Mouse (Mus musculus): ENCODE measurements around the gene Atxn1. TPM values are rescaled to one million over a fixed set of nuclear protein-coding genes. Genes with fewer than 3 reads are reported as not detected.
A peak's percentile ranks its signal among the peaks of the same experiment; 100 is the strongest.

Gene Atxn1
- polyA plus RNA-seq, 1 experiment from 2014 or later, result 10.4 TPM

GRCm38 (mm10) chr13:45924555-45924954 is 40.3 kb downstream of the Atxn1 start:
- Histone ChIP-seq H3K9me3 (replicated peaks; ENCODE audit: control insufficient read depth, low read length, poor library complexity, severe bottlenecking) (no peaks in the 10 kb centered on the region), H3K4me1 (ENCODE audit: control insufficient read depth, insufficient read depth, low read length) (peaks cover 2% of the 10 kb centered on the region; the same call in 1 of the 2 replicates), H3K27ac (ENCODE audit: low read length) (no peak overlapping the region), H3K27me3 (ENCODE audit: control insufficient read depth, insufficient read depth, low read depth, low read length) (no peaks in the 10 kb centered on the region), H3K9ac (ENCODE audit: low read depth, low read length) (no peak overlapping the region), H3K4me2 (ENCODE audit: low read length) (no peak overlapping the region), H3K4me3 (ENCODE audit: low read depth, low read length) (no peak overlapping the region), H3K36me3 (ENCODE audit: control insufficient read depth, insufficient read depth, low read length) (no peaks in the 10 kb centered on the region)
- 78% methylated on average over 7 of the region's 7 CpGs for WGBS
- no peak for ATAC-seq

GRCm38 (mm10) chr13:45923086-45923485 is 41.7 kb downstream of the Atxn1 start:
- H3K36me3 ChIP-seq (ENCODE audit: control insufficient read depth, insufficient read depth, low read length), result no peaks in the 10 kb centered on the region
- 100% methylated on average over 1 of the region's 1 CpGs for WGBS
- no peak overlapping the region for H3K27ac ChIP-seq (ENCODE audit: low read length)
- H3K4me1 ChIP-seq (ENCODE audit: control insufficient read depth, insufficient read depth, low read length), result peaks cover 2% of the 10 kb centered on the region; the same call in 1 of the 2 replicates
- no peak overlapping the region for H3K4me2 ChIP-seq (ENCODE audit: low read length)
- H3K27me3 ChIP-seq (ENCODE audit: control insufficient read depth, insufficient read depth, low read depth, low read length), result no peaks in the 10 kb centered on the region
- no peaks in the 10 kb centered on the region for H3K9me3 ChIP-seq (replicated peaks; ENCODE audit: control insufficient read depth, low read length, poor library complexity, severe bottlenecking)
- H3K9ac ChIP-seq (ENCODE audit: low read depth, low read length), result no peak overlapping the region
- H3K4me3 ChIP-seq (ENCODE audit: low read depth, low read length), result no peak overlapping the region
- ATAC-seq, result no peak

- H3K9ac ChIP-seq (ENCODE audit: low read depth, low read length), result no peak overlapping the region
- no peak overlapping the region for H3K4me2 ChIP-seq (ENCODE audit: low read length)
- 45% methylated on average over 9 of the region's 9 CpGs for WGBS
- no peak overlapping the region for H3K27ac ChIP-seq (ENCODE audit: low read length)
- H3K4me1 ChIP-seq (ENCODE audit: control insufficient read depth, insufficient read depth, low read length), result peaks cover 2% of the 10 kb centered on the region; the same call in 1 of the 2 replicates
- no peaks in the 10 kb centered on the region for H3K27me3 ChIP-seq (ENCODE audit: control insufficient read depth, insufficient read depth, low read depth, low read length)
- no peak overlapping the region for H3K4me3 ChIP-seq (ENCODE audit: low read depth, low read length)
- no peak for ATAC-seq
- H3K36me3 ChIP-seq (ENCODE audit: control insufficient read depth, insufficient read depth, low read length), result no peaks in the 10 kb centered on the region
- no peaks in the 10 kb centered on the region for H3K9me3 ChIP-seq (replicated peaks; ENCODE audit: control insufficient read depth, low read length, poor library complexity, severe bottlenecking)
Measured at GRCm38 (mm10) chr13:45922467-45922866, 42.3 kb downstream of the Atxn1 start.

GRCm38 (mm10) chr13:45918956-45919711 is 45.7 kb downstream of the Atxn1 start:
- Histone ChIP-seq H3K4me2 (ENCODE audit: low read length) (no peak overlapping the region), H3K4me1 (ENCODE audit: control insufficient read depth, insufficient read depth, low read length) (peaks cover 2% of the 10 kb centered on the region; the same call in 1 of the 2 replicates), H3K9me3 (replicated peaks; ENCODE audit: control insufficient read depth, low read length, poor library complexity, severe bottlenecking) (no peaks in the 10 kb centered on the region), H3K9ac (ENCODE audit: low read depth, low read length) (no peak overlapping the region), H3K36me3 (ENCODE audit: control insufficient read depth, insufficient read depth, low read length) (no peaks in the 10 kb centered on the region), H3K27me3 (ENCODE audit: control insufficient read depth, insufficient read depth, low read depth, low read length) (no peaks in the 10 kb centered on the region), H3K27ac (ENCODE audit: low read length) (no peak overlapping the region), H3K4me3 (ENCODE audit: low read depth, low read length) (no peak overlapping the region)
- no peak for ATAC-seq
- 95% methylated on average over 13 of the region's 15 CpGs for WGBS

- Histone ChIP-seq H3K36me3 (ENCODE audit: control insufficient read depth, insufficient read depth, low read length) (no peaks in the 10 kb centered on the region), H3K4me1 (ENCODE audit: control insufficient read depth, insufficient read depth, low read length) (peaks cover 2% of the 10 kb centered on the region; the same call in 1 of the 2 replicates), H3K9me3 (replicated peaks; ENCODE audit: control insufficient read depth, low read length, poor library complexity, severe bottlenecking) (no peaks in the 10 kb centered on the region), H3K4me3 (ENCODE audit: low read depth, low read length) (no peak overlapping the region), H3K27ac (ENCODE audit: low read length) (no peak overlapping the region), H3K27me3 (ENCODE audit: control insufficient read depth, insufficient read depth, low read depth, low read length) (no peaks in the 10 kb centered on the region), H3K9ac (ENCODE audit: low read depth, low read length) (no peak overlapping the region), H3K4me2 (ENCODE audit: low read length) (no peak overlapping the region)
- WGBS, result 73% methylated on average over 12 of the region's 12 CpGs
- no peak for ATAC-seq
Measured at GRCm38 (mm10) chr13:45918006-45918380, 46.8 kb downstream of the Atxn1 start.

- H3K4me2 ChIP-seq (ENCODE audit: low read length), result no peak overlapping the region
- no peak overlapping the region for H3K27ac ChIP-seq (ENCODE audit: low read length)
- 90% methylated on average over 21 of the region's 21 CpGs for WGBS
Measured at GRCm38 (mm10) chr13:45917058-45918005, 47.5 kb downstream of the Atxn1 start.

GRCm38 (mm10) chr13:45915921-45916320 is 48.9 kb downstream of the Atxn1 start:
- no peak overlapping the region for H3K4me3 ChIP-seq (ENCODE audit: low read depth, low read length)
- 86% methylated on average over 3 of the region's 3 CpGs for WGBS

More at GRCm38 (mm10) chr13:45917058-45918005, 47.5 kb downstream of the Atxn1 start:
- ATAC-seq, result 0 out of 2 replicates have a peak, but pooled peaks have one; percentile 32
- Histone ChIP-seq H3K9ac (ENCODE audit: low read depth, low read length) (no peak overlapping the region), H3K4me1 (ENCODE audit: control insufficient read depth, insufficient read depth, low read length) (no peaks in the 10 kb centered on the region; the same call in 1 of the 2 replicates), H3K4me3 (ENCODE audit: low read depth, low read length) (no peak overlapping the region), H3K9me3 (replicated peaks; ENCODE audit: control insufficient read depth, low read length, poor library complexity, severe bottlenecking) (no peaks in the 10 kb centered on the region), H3K27me3 (ENCODE audit: control insufficient read depth, insufficient read depth, low read depth, low read length) (no peaks in the 10 kb centered on the region), H3K36me3 (ENCODE audit: control insufficient read depth, insufficient read depth, low read length) (no peaks in the 10 kb centered on the region)

GRCm38 (mm10) chr13:45915026-45915425 is 49.8 kb downstream of the Atxn1 start:
- Histone ChIP-seq H3K4me2 (ENCODE audit: low read length) (no peak overlapping the region), H3K9me3 (replicated peaks; ENCODE audit: control insufficient read depth, low read length, poor library complexity, severe bottlenecking) (no peaks in the 10 kb centered on the region), H3K27me3 (ENCODE audit: control insufficient read depth, insufficient read depth, low read depth, low read length) (no peaks in the 10 kb centered on the region), H3K9ac (ENCODE audit: low read depth, low read length) (no peak overlapping the region), H3K4me1 (ENCODE audit: control insufficient read depth, insufficient read depth, low read length) (no peaks in the 10 kb centered on the region; the same call in 1 of the 2 replicates), H3K36me3 (ENCODE audit: control insufficient read depth, insufficient read depth, low read length) (no peaks in the 10 kb centered on the region), H3K27ac (ENCODE audit: low read length) (no peak overlapping the region), H3K4me3 (ENCODE audit: low read depth, low read length) (no peak overlapping the region)
- no peak for ATAC-seq
- WGBS, result 85% methylated on average over 2 of the region's 2 CpGs

More at GRCm38 (mm10) chr13:45915921-45916320, 48.9 kb downstream of the Atxn1 start:
- no peaks in the 10 kb centered on the region for H3K9me3 ChIP-seq (replicated peaks; ENCODE audit: control insufficient read depth, low read length, poor library complexity, severe bottlenecking)
- H3K4me1 ChIP-seq (ENCODE audit: control insufficient read depth, insufficient read depth, low read length), result no peaks in the 10 kb centered on the region; the same call in 1 of the 2 replicates
- H3K27me3 ChIP-seq (ENCODE audit: control insufficient read depth, insufficient read depth, low read depth, low read length), result no peaks in the 10 kb centered on the region
- H3K4me2 ChIP-seq (ENCODE audit: low read length), result no peak overlapping the region
- ATAC-seq, result no peak
- no peaks in the 10 kb centered on the region for H3K36me3 ChIP-seq (ENCODE audit: control insufficient read depth, insufficient read depth, low read length)
- no peak overlapping the region; the same call in 1 of the 2 replicates for H3K27ac ChIP-seq (ENCODE audit: low read length)
- no peak overlapping the region for H3K9ac ChIP-seq (ENCODE audit: low read depth, low read length)
